Mouse (Mus musculus) large intestine, adult 2 months (tissue): ENCODE measurements at regions not wholly inside any gene's neighbourhood (a gene's known extent, or its start where the extent isn't known, plus 50 kb on each side); places are given as distances from the start of the nearest gene placed in this dataset.

ENCODE experiments used
- DNase-seq: peaks from one replicate; pipeline ENCODE4 v3.0.0-alpha.2; 2012; ENCODE audit warnings: low read depth, low spot score
- WGBS: fragments of 180-500 bp; shearing (Covaris S2); methylation state at CpG from one replicate; pipeline ENCODE4 v1.1.7; 2018; 5-methylcytosine and 5-hydroxymethylcytosine counted together

- 74% methylated on average over 9 of the region's 9 CpGs for WGBS
- DNase-seq: no peak
Observed at GRCm38 (mm10) chr7:73275814-73276271, 99.5 kb upstream of the Rgma start.

GRCm38 (mm10) chr7:73278616-73279015 is 96.7 kb upstream of the Rgma start:
- 86% methylated on average over 6 of the region's 6 CpGs for WGBS
- no peak for DNase-seq

GRCm38 (mm10) chr7:73279936-73280445 is 95.3 kb upstream of the Rgma start:
- no peak for DNase-seq
- 92% methylated on average over 4 of the region's 4 CpGs for WGBS

GRCm38 (mm10) chr7:73286244-73286643 is 89.1 kb upstream of the Rgma start:
- 81% methylated on average over 5 of the region's 5 CpGs for WGBS
- DNase-seq: no peak

GRCm38 (mm10) chr7:73293337-73293736 is 82.0 kb upstream of the Rgma start:
- DNase-seq: no peak
- 37% methylated on average over 4 of the region's 4 CpGs for WGBS

GRCm38 (mm10) chr7:73294399-73294798 is 80.9 kb upstream of the Rgma start:
- DNase-seq: no peak
- 90% methylated on average over 6 of the region's 6 CpGs for WGBS

- WGBS: 62% methylated on average over 3 of the region's 3 CpGs
- no peak for DNase-seq
Observed at GRCm38 (mm10) chr7:73302501-73302900, 72.8 kb upstream of the Rgma start.

GRCm38 (mm10) chr7:73303818-73304217 is 71.5 kb upstream of the Rgma start:
- 77% methylated on average over 9 of the region's 9 CpGs for WGBS
- no peak for DNase-seq

GRCm38 (mm10) chr7:73304799-73305198 is 70.5 kb upstream of the Rgma start:
- 50% methylated on average over 9 of the region's 9 CpGs for WGBS
- DNase-seq: no peak

- WGBS: 48% methylated on average over 14 of the region's 14 CpGs
- DNase-seq: no peak
Observed at GRCm38 (mm10) chr7:73305286-73305975, 69.9 kb upstream of the Rgma start.

GRCm38 (mm10) chr7:73306296-73306695 is 69.0 kb upstream of the Rgma start:
- 76% methylated on average over 6 of the region's 6 CpGs for WGBS

GRCm38 (mm10) chr7:73306728-73307127 is 68.6 kb upstream of the Rgma start:
- WGBS: 77% methylated on average over 5 of the region's 5 CpGs
- DNase-seq: no peak

More at GRCm38 (mm10) chr7:73306296-73306695, 69.0 kb upstream of the Rgma start:
- DNase-seq: no peak

GRCm38 (mm10) chr7:73307586-73308490 is 67.5 kb upstream of the Rgma start:
- WGBS: 75% methylated on average over 13 of the region's 13 CpGs

GRCm38 (mm10) chr7:73308981-73309380 is 66.3 kb upstream of the Rgma start:
- no peak for DNase-seq
- WGBS: 79% methylated on average over 7 of the region's 7 CpGs

More at GRCm38 (mm10) chr7:73307586-73308490, 67.5 kb upstream of the Rgma start:
- no peak for DNase-seq

GRCm38 (mm10) chr7:73310056-73310455 is 65.3 kb upstream of the Rgma start:
- WGBS: 94% methylated on average over 10 of the region's 10 CpGs
- no peak for DNase-seq

- WGBS: 97% methylated on average over 15 of the region's 15 CpGs
- DNase-seq: no peak
Observed at GRCm38 (mm10) chr7:73310581-73311136, 64.7 kb upstream of the Rgma start.

GRCm38 (mm10) chr7:73315555-73315954 is 59.8 kb upstream of the Rgma start:
- no peak for DNase-seq
- 66% methylated on average over 3 of the region's 3 CpGs for WGBS

GRCm38 (mm10) chr7:73317574-73317973 is 57.7 kb upstream of the Rgma start:
- WGBS: 92% methylated on average over 4 of the region's 4 CpGs
- no peak for DNase-seq

- 91% methylated on average over 6 of the region's 6 CpGs for WGBS
- DNase-seq: no peak
Observed at GRCm38 (mm10) chr7:73319004-73319403, 56.3 kb upstream of the Rgma start.

GRCm38 (mm10) chr7:73319994-73320393 is 55.3 kb upstream of the Rgma start:
- WGBS: 76% methylated on average over 7 of the region's 7 CpGs
- no peak for DNase-seq
